Mouse (Mus musculus) left cerebral cortex, postnatal 10 days (tissue): ENCODE results near the gene F12. TPM values are rescaled to one million over a fixed set of nuclear protein-coding genes. Genes with fewer than 3 reads are reported as not detected.

Experiments
- DNase-seq, 2 experiments: peaks; one replicate each; pipeline ENCODE4 v3.0.0; 2021 to 2022; ENCODE audit warnings: low spot score in 2 of 2, mixed read lengths in 1 of 2; ENCODE audit errors: extremely low spot score in 1 of 2
- intact Hi-C: fragments of 180-260 bp; cut with DNase I; formaldehyde crosslinking; loops from one replicate; pipeline ENCODE4 v1.15.1; 2025
- microRNA-seq: library from miRNA; unstranded; fragments of <30 nt; microRNA quantifications from one replicate; pipeline ENCODE4 v1.2.0, GENCODE M21; 2022
- total RNA-seq, 2 experiments: library from RNA; stranded (reverse); gene quantifications; 2 replicates each; pipeline ENCODE4 v1.2.3; 2021

The F12 gene
- total RNA-seq, 2 experiments from 2014 or later = 0.58 to 0.87 TPM

GRCm38 (mm10) chr13:55399300-55400038 is 27.1 kb downstream of the F12 start:
- DNase-seq = no peak
- intact Hi-C loops = no loop called here

- DNase-seq = no peak
- intact Hi-C loops = no loop called here
Observed at GRCm38 (mm10) chr13:55398088-55398487, 28.5 kb downstream of the F12 start, which contains the start of gene Slc34a1. Gene Slc34a1, plus strand, starts transcription at chr13:55398187.

- no peak for DNase-seq
- intact Hi-C loops = no loop called here
Observed at GRCm38 (mm10) chr13:55392933-55393332, 33.7 kb downstream of the F12 start.

- DNase-seq = no peak
- intact Hi-C loops = no loop called here
Observed at GRCm38 (mm10) chr13:55391626-55392029, 35.0 kb downstream of the F12 start.

- intact Hi-C loops = no loop called here
Observed at GRCm38 (mm10) chr13:55390644-55391043, 35.9 kb downstream of the F12 start.

GRCm38 (mm10) chr13:55381790-55382189 is 44.8 kb downstream of the F12 start:
- peak; percentile 43 to 68 for DNase-seq
- intact Hi-C loops = no loop called here

More at GRCm38 (mm10) chr13:55390644-55391043, 35.9 kb downstream of the F12 start:
- DNase-seq = no peak

- DNase-seq = no peak
- intact Hi-C loops = no loop called here
Observed at GRCm38 (mm10) chr13:55378907-55379580, 47.5 kb downstream of the F12 start.

- no peak for DNase-seq
- intact Hi-C loops = no loop called here
Observed at GRCm38 (mm10) chr13:55375877-55376276, 50.7 kb downstream of the F12 start.

- DNase-seq = no peak
- intact Hi-C loops = no loop called here
Observed at GRCm38 (mm10) chr13:55374206-55374924, 52.2 kb downstream of the F12 start.

GRCm38 (mm10) chr13:55371740-55372139 is 54.9 kb downstream of the F12 start:
- no peak for DNase-seq
- intact Hi-C loops = no loop called here

- intact Hi-C loops = no loop called here
- DNase-seq = no peak
Observed at GRCm38 (mm10) chr13:55371007-55371681, 55.4 kb downstream of the F12 start.

- intact Hi-C loops = no loop called here
- no peak for DNase-seq
Observed at GRCm38 (mm10) chr13:55370234-55370633, 56.4 kb downstream of the F12 start.

- intact Hi-C loops = no loop called here
- DNase-seq = peak; percentile 41 to 56
Observed at GRCm38 (mm10) chr13:55369531-55370114, 57.0 kb downstream of the F12 start, which contains the start of gene Rgs14. Gene Rgs14, plus strand, starts transcription at chr13:55369732.

GRCm38 (mm10) chr13:55368401-55368800 is 58.2 kb downstream of the F12 start:
- DNase-seq = no peak
- intact Hi-C loops = no loop called here

Small RNA genes lying within 50 kb of the gene (microRNA-seq; reads per million reads assigned to microRNA genes)
- gene Mir6943 = 5.5 reads per million, percentile 19 among the genes with 10 or more reads in this experiment

Other genes starting within 250 kb of the F12 start
- 100 to 1,000 TPM; 141 to 149 TPM for gene Nsd1, start 217.0 kb downstream of the F12 start, total RNA-seq
- gene Prelid1, start 106.3 kb downstream of the F12 start, total RNA-seq = 100 to 1,000 TPM; 180 TPM
- 10 to 100 TPM; 63.2 to 65.7 TPM for gene Rab24, start 104.8 kb downstream of the F12 start, total RNA-seq
- 1 to 10 TPM; 2.2 to 2.4 TPM for gene Mxd3, start 97.0 kb downstream of the F12 start, total RNA-seq
- gene Lman2, start 64.0 kb downstream of the F12 start, total RNA-seq = 10 to 100 TPM; 38.3 to 42.6 TPM
- gene Rgs14, start 57.1 kb downstream of the F12 start, total RNA-seq = 10 to 100 TPM; 19.3 to 20.6 TPM
- not detected for gene Slc34a1, start 28.6 kb downstream of the F12 start, total RNA-seq
- under 1 TPM; 0.71 to 0.73 TPM for gene Pfn3, start 11.6 kb downstream of the F12 start, total RNA-seq
- gene Grk6, start 18.3 kb upstream of the F12 start, total RNA-seq = 10 to 100 TPM; 70.6 to 73.0 TPM
- gene Prr7, start 37.5 kb upstream of the F12 start, total RNA-seq = 100 to 1,000 TPM in 1 of 2 experiments, 10 to 100 TPM in 1; 91.9 to 103 TPM
- gene Dbn1, start 61.3 kb upstream of the F12 start, total RNA-seq = 100 to 1,000 TPM; 350 to 366 TPM
- 10 to 100 TPM; 60.1 to 61.4 TPM for gene Pdlim7, start 86.9 kb upstream of the F12 start, total RNA-seq
- gene Dok3, start 102.5 kb upstream of the F12 start, total RNA-seq = 1 to 10 TPM; 4.3 to 4.5 TPM
- gene Ddx41, start 109.9 kb upstream of the F12 start, total RNA-seq = 10 to 100 TPM; 42.0 to 43.4 TPM
- 10 to 100 TPM; 65.8 to 67.6 TPM for gene Fam193b, start 144.3 kb upstream of the F12 start, total RNA-seq
- 100 to 1,000 TPM; 118 to 120 TPM for gene Tmed9, start 146.9 kb upstream of the F12 start, total RNA-seq
- gene B4galt7, start 173.1 kb upstream of the F12 start, total RNA-seq = 10 to 100 TPM; 24.9 to 25.5 TPM
- 10 to 100 TPM; 53.7 to 55.3 TPM for gene Caml, start 196.2 kb upstream of the F12 start, total RNA-seq
- gene Ddx46, start 208.2 kb upstream of the F12 start, total RNA-seq = 10 to 100 TPM; 44.2 to 45.2 TPM